18 mouse cellular contexts compared by ENCODE assay signal in genomic region chr8:108183948-108184347, GRCm38 (mm10).
"Had no signal": no experiment of that assay in that cellular context is flagged by ENCODE, and none has a peak within 500 bp of the region (broad histone marks: within the 10 kb centered on the region; RNA-seq: fewer than 3 reads in every experiment).

No protein-coding gene starts in this region.

- H3K4me2 ChIP-seq: liver, embryonic 12.5 days; lung, embryonic 14.5 days; midbrain, embryonic 12.5 days; neural tube, embryonic 13.5 days; neural tube, embryonic 15.5 days had no signal

- H3K4me1 ChIP-seq: liver, embryonic 12.5 days; neural tube, embryonic 15.5 days had no signal

- DNase-seq: lung, adult 18-20 months; lung, embryonic 14.5 days; lung, postnatal 10 days; lung, postnatal 4 days; midbrain, embryonic 14.5 days; right cerebral cortex, adult 18-20 months; right cerebral cortex, postnatal 25 days; right cerebral cortex, postnatal 4 days; spleen, adult 18-20 months; thymus, adult 18-20 months; thymus, postnatal 14 days; thymus, postnatal 36 days had no signal

- H3K4me3 ChIP-seq: liver, embryonic 12.5 days; midbrain, embryonic 12.5 days; myocyte; neural tube, embryonic 13.5 days; neural tube, embryonic 15.5 days had no signal

- ATAC-seq: liver, embryonic 12.5 days had no signal

- H3K27ac ChIP-seq: liver, embryonic 12.5 days; liver, embryonic 14.5 days; midbrain, embryonic 12.5 days; neural tube, embryonic 15.5 days had no signal

- H3K9ac ChIP-seq: liver, embryonic 12.5 days; liver, embryonic 14.5 days; lung, embryonic 14.5 days; midbrain, embryonic 12.5 days; neural tube, embryonic 13.5 days; neural tube, embryonic 15.5 days had no signal

- H3K36me3 ChIP-seq: liver, embryonic 12.5 days; midbrain, embryonic 12.5 days; neural tube, embryonic 13.5 days; neural tube, embryonic 15.5 days had no signal

- H3K9me3 ChIP-seq: liver, embryonic 12.5 days; midbrain, embryonic 12.5 days; neural tube, embryonic 13.5 days; neural tube, embryonic 15.5 days had no signal

- H3K27me3 ChIP-seq: liver, embryonic 12.5 days; midbrain, embryonic 12.5 days; neural tube, embryonic 13.5 days; neural tube, embryonic 15.5 days had no signal
